Mouse (Mus musculus): ENCODE data around the gene Upf3b. TPM values are rescaled to one million over a fixed set of nuclear protein-coding genes. Genes with fewer than 3 reads are reported as not detected.

The Upf3b gene
- polyA plus RNA-seq (2012; rRNA removed), result 47.1 and 59.8 TPM in 2 replicates

GRCm38 (mm10) chrX:37110193-37110880, at the start of gene Upf3b:
TSS of gene Upf3b (minus strand) at chrX:37110322.

DNA sequence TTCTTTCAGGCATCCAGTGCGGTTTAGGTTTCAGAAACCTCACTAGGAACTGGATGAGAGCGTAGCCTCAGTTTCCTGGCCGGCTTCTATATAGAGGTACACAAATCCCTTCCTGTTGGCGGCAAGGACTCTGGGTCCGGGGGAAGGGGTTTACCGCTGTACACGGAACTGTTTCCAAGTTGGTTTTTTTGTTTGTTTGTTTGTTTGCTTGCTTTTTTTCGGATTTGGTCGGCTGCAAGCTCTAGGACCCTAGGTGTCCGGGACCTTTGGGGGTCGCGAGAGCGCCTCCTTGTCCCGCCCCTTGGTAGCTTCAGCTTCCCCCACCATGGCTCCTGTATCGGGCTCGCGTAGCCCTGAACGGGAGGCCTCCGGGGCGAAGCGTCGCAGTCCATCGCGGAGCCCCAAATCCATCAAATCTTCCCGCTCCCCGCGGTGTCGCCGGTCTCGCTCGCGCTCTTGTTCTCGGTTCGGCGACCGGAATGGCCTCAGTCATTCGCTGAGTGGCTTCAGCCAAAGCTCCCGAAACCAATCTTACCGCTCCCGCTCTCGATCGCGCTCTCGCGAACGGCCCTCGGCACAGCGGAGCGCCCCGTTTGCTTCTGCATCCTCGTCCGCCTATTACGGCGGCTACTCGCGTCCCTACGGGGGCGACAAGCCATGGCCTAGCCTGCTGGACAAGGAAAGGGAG, 16.7 kb upstream of the Upf3b start, which contains the start of gene Nkap:
Gene Nkap, plus strand, starts transcription at position 125 of the 688 bp plus-strand sequence.

GRCm38 (mm10) chrX:37084927-37085660, 25.0 kb downstream of the Upf3b start, which contains the start of gene Rpl39:
TSS of gene Rpl39 (minus strand) at chrX:37085402.

DNA sequence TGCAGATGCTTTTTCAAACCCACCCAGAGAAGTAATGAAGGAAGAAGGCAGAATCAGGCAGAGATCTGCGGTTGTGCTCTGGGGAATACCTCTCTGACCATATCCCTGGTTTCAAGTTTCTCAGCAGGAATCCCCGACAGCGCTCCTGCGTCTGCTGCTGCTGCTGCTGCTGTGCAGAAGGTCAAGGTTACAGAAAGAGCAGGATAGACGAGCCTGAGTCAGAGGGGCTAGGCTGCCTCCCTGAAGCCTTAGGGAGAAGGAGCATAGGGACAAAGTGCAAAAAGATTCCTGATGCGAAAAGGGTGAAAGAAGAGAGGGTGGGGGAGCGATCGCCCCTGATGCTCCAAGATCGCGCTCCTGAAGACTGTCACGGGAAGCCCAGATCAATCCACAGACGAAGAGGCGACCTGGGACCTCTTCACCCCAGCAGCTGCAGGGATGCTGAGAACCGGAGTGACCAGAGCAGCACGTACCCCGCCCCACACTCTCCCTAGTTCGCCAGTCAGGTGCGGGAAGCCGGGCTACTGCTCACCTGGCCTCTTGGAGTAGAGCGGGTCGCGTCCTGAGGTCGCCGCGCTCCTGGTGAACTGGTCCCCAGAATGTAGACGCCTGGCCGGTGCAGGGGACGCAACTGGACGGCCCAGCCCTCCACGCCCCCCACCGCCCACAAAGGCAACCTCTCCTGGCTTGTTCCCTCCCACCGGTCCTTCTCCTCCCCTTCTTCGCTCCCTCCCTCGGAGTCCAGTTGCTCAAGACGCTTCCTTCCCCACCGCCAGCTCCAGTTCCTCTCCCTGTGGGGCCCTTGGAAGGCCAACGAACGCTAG, 61.8 kb downstream of the Upf3b start, which contains the start of gene Sowahd:
Gene Sowahd, plus strand, starts transcription at position 780 of the 824 bp plus-strand sequence.

Other genes starting within 250 kb of the Upf3b start
- 19.7 and 44.4 TPM in 2 replicates for gene Ube2a, start 236.4 kb downstream of the Upf3b start, polyA plus RNA-seq (2012; rRNA removed)
- gene C330007P06Rik, start 236.2 kb downstream of the Upf3b start, polyA plus RNA-seq (2012; rRNA removed), result 21.0 and 27.3 TPM in 2 replicates
- 8.6 and 9.0 TPM in 2 replicates for gene Nkrf, start 207.4 kb downstream of the Upf3b start, polyA plus RNA-seq (2012; rRNA removed)
- gene Sept6, start 118.5 kb downstream of the Upf3b start, polyA plus RNA-seq (2012; rRNA removed), result 52.2 and 52.7 TPM in 2 replicates
- 0.06 and 0.12 TPM in 2 replicates for gene Sowahd, start 61.5 kb downstream of the Upf3b start, polyA plus RNA-seq (2012; rRNA removed)
- 463 and 1,092 TPM in 2 replicates for gene Rpl39, start 24.9 kb downstream of the Upf3b start, polyA plus RNA-seq (2012; rRNA removed)
- 9.1 and 9.8 TPM in 2 replicates for gene Nkap, start 16.5 kb upstream of the Upf3b start, polyA plus RNA-seq (2012; rRNA removed)
- 0.09 and 0.16 TPM in 2 replicates for gene Akap14, start 58.5 kb upstream of the Upf3b start, polyA plus RNA-seq (2012; rRNA removed)
- 149 and 294 TPM in 2 replicates for gene Ndufa1, start 80.8 kb upstream of the Upf3b start, polyA plus RNA-seq (2012; rRNA removed)
- gene Rnf113a1, start 80.9 kb upstream of the Upf3b start, polyA plus RNA-seq (2012; rRNA removed), result 8.6 and 11.1 TPM in 2 replicates
- gene Gm9, start 100.7 kb upstream of the Upf3b start, polyA plus RNA-seq (2012; rRNA removed), result not detected in 2 replicates
- not detected in 2 replicates for gene Rhox1, start 111.9 kb upstream of the Upf3b start, polyA plus RNA-seq (2012; rRNA removed)
- 0.20 and 0.58 TPM in 2 replicates for gene Rhox2a, start 134.7 kb upstream of the Upf3b start, polyA plus RNA-seq (2012; rRNA removed)
- gene Rhox3a, start 139.6 kb upstream of the Upf3b start, polyA plus RNA-seq (2012; rRNA removed), result not detected in 2 replicates
- gene Rhox4a, start 155.0 kb upstream of the Upf3b start, polyA plus RNA-seq (2012; rRNA removed), result not detected in 2 replicates